Mouse (Mus musculus): ENCODE results near the gene Rora. TPM values are rescaled to one million over a fixed set of nuclear protein-coding genes. Genes with fewer than 3 reads are reported as not detected.

Rora gene
- polyA plus RNA-seq, 1 experiment from 2014 or later = 2.7 TPM

DNA sequence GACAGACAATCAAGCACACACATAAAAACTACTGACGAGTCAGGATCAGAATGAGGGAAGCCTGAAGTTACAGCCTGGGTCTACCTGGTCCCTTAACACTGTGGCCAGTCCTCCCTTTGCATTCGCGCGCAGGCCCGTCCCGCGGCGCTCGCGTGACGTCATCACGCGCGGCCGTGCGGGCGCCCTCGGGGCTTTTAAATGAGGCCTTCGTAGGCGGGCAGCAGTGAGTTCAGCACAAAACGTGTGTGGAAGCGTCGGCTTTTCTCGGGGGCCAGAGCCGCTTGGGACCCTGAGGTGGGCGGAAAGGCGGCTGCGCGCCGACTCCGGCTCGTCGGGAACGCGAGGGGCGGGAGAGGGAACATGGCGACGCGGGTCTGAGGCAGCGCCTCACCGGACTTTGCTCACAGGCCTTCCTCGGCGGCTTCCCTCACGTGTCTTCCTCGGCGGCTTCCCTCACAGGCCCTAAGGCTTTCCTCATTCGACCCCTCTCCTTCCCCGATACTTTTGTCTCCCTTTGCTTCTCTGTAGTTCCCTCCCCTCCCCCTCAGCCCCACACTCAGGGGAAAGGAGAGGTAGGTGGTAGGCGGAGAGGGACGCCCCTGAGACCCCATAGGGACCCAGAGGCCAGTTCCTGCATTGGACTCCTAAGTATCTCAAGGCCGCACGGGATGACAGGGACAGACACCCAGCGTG is 744.3 kb downstream of the Rora start, which contains the start of gene Ice2:
Ice2 (plus strand) TSS at position 147 of the 693 bp plus-strand sequence.
- DNase-seq (peak; percentile 55), ATAC-seq (ENCODE audit: low read depth) (peak; percentile 92)
- H3K4me1 ChIP-seq (replicated peaks) = peaks cover 18% of the 10 kb centered on the region
- H3K27ac ChIP-seq = peak within 1 kb of the TSS; percentile 79
- under 1% methylated on average over 51 of the region's 53 CpGs for WGBS (ENCODE audit: insufficient replicate concordance)
- H3K4me3 ChIP-seq (replicated peaks) = peak within 1 kb of the TSS; percentile 83
- H3K36me3 ChIP-seq = no peaks in the 10 kb centered on the region
- peak within 1 kb of the TSS; percentile 91 for H3K9ac ChIP-seq
- no peaks in the 10 kb centered on the region for H3K27me3 ChIP-seq
- no peaks in the 10 kb centered on the region for H3K9me3 ChIP-seq (replicated peaks)
- H3K4me2 ChIP-seq = peak within 1 kb of the TSS; percentile 93

DNA sequence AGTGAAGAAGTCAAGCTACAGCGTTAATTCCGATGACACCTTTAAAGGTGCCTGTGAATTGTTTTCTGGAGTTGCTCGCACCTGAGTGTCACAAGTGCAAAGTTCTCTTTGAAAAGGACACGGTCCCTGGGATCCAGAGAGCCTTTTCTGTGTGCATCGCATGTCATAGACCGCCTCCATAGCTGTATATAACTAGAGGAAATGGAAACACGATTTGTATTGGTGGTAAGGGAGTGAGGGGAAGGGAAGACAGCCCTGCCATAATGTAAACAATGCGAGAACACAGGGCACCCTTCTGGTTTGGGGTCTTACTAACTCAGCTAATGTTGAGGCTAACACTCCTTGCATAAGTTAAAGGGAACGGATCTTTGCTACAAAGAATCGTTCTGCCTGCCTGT is 744.9 kb downstream of the Rora start:
- Histone ChIP-seq H3K4me2 (peak overlapping the region; percentile 93), H3K36me3 (no peaks in the 10 kb centered on the region), H3K4me1 (replicated peaks) (peaks cover 18% of the 10 kb centered on the region), H3K9me3 (replicated peaks) (no peaks in the 10 kb centered on the region), H3K9ac (peak overlapping the region; percentile 91), H3K27me3 (no peaks in the 10 kb centered on the region), H3K4me3 (replicated peaks) (peak overlapping the region; percentile 83), H3K27ac (peak overlapping the region; percentile 79)
- 8% methylated on average over 10 of the region's 10 CpGs for WGBS (ENCODE audit: insufficient replicate concordance)
- DNase-seq (no peak), ATAC-seq (ENCODE audit: low read depth) (peak; percentile 26)

DNA sequence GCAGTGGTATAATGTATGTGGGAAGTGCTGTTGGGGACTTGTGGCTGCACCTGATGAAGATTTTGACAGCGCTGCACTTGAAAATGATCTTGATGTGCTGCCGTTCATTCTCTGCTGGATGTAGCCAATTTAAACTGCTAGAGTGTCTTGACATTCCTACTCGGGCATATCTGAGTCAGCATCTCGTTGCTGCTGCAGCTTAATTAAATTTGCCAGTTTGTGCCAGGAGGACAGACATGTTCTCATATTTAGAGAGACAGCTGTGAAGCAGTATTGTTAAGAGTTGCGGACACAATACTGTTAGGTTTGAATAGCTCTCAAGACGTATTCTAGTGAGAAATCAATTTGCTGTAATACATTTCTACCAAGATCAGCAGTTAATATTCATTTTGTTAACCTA is 751.1 kb downstream of the Rora start:
- ATAC-seq (ENCODE audit: low read depth) = no peak

DNA sequence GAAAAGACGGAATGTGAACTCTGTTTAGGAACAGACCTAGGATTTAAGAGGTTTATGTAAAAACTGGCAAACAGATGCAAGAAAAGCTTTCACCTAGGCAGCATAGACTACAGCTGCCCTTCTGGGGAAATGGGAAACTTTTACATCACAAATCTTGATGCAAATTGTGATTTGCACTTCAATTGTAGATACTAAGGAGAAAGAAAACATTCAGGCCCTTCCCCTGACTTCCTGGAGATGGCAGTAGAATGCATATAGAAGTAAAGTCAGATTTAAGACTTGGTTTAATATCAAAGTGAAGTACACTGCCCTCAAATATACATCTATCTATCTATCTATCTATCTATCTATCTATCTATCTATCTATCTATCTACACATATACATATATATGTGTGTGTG is 765.9 kb downstream of the Rora start:
- Histone ChIP-seq H3K36me3 (peaks cover 42% of the 10 kb centered on the region), H3K9ac (no peak overlapping the region), H3K4me3 (replicated peaks) (no peak overlapping the region), H3K9me3 (replicated peaks) (no peaks in the 10 kb centered on the region), H3K4me1 (replicated peaks) (no peaks in the 10 kb centered on the region), H3K4me2 (no peak overlapping the region), H3K27me3 (no peaks in the 10 kb centered on the region), H3K27ac (no peak overlapping the region)
- 81% methylated on average over 1 of the region's 1 CpGs for WGBS (ENCODE audit: insufficient replicate concordance)
- DNase-seq (no peak), ATAC-seq (ENCODE audit: low read depth) (no peak)

More for the DNA sequence above, 751.1 kb downstream of the Rora start:
- 0 out of 2 replicates have a peak, but pooled peaks cover 5% of the 10 kb centered on the region for H3K36me3 ChIP-seq
- DNase-seq = no peak
- no peak overlapping the region for H3K9ac ChIP-seq
- no peaks in the 10 kb centered on the region for H3K9me3 ChIP-seq (replicated peaks)
- H3K27me3 ChIP-seq = no peaks in the 10 kb centered on the region
- no peak overlapping the region for H3K4me2 ChIP-seq
- no peak overlapping the region for H3K27ac ChIP-seq
- H3K4me1 ChIP-seq (replicated peaks) = no peaks in the 10 kb centered on the region
- H3K4me3 ChIP-seq (replicated peaks) = no peak overlapping the region
- 75% methylated on average over 6 of the region's 6 CpGs for WGBS (ENCODE audit: insufficient replicate concordance)

DNA sequence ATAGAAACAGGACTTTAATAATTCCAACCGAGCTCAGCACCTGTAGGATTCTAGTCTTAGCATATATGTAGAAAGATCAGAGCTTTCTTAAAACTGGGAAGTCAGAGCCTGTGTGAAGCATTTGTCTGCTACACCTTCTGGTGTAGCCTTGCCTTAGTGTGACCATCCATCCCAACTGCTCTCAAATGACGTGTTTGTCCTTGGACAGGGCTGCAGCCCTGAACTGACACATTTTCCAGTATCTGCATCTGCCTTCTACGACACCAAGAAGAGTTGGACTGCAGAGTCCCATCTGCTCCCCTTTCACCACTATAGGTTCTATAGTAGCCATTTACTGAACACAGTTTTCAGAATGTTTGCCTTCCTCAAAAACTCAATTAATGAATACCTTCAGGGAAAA is 776.9 kb downstream of the Rora start:
- no peak overlapping the region for H3K9ac ChIP-seq
- no peak overlapping the region for H3K4me3 ChIP-seq (replicated peaks)
- H3K27ac ChIP-seq = no peak overlapping the region
- no peak overlapping the region for H3K4me2 ChIP-seq
- H3K27me3 ChIP-seq = no peaks in the 10 kb centered on the region
- 80% methylated on average over 3 of the region's 3 CpGs for WGBS (ENCODE audit: insufficient replicate concordance)
- DNase-seq = no peak
- H3K9me3 ChIP-seq (replicated peaks) = no peaks in the 10 kb centered on the region
- ATAC-seq (ENCODE audit: low read depth) = no peak
- H3K4me1 ChIP-seq (replicated peaks) = no peaks in the 10 kb centered on the region
- peaks cover 57% of the 10 kb centered on the region for H3K36me3 ChIP-seq

DNA sequence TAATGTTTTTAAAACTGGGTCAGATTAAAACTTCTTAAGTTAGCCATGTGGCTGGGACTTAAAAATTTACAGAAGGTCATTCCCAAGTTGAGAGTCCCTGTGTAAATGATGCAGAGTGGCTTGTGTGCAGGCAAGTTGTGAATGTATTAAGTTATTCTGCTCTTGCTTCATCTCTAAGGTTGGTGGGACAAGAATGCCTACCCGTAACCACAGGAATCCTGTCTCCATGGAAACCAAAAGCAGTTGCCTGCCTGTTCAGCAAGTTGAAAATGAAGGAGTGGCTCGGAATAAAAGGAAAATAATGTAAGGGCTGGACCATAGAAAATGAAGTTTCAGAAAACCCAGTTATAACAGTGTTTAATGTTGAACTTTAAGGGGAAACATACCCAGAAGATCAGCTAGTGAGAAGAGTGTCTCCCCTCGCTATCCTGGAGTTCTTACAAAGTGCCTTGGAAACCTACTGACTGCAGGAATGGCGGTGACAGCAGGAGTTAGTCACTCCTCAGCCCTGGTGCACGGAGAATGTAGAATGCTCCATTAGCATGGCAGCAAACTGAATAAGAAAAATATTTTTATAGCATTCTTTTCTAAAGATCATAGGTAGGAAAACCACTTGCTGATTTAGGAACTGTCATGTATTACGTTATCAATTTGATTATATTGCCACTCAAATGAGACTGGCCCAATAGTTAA is 778.4 kb downstream of the Rora start:
- Histone ChIP-seq H3K4me3 (replicated peaks) (no peak overlapping the region), H3K4me2 (no peak overlapping the region), H3K9me3 (replicated peaks) (no peaks in the 10 kb centered on the region), H3K27ac (no peak overlapping the region), H3K27me3 (no peaks in the 10 kb centered on the region), H3K4me1 (replicated peaks) (0 out of 2 replicates have a peak, but pooled peaks cover 4% of the 10 kb centered on the region), H3K36me3 (peaks cover 45% of the 10 kb centered on the region), H3K9ac (no peak overlapping the region)
- DNase-seq = no peak
- ATAC-seq (ENCODE audit: low read depth) = no peak
- 73% methylated on average over 6 of the region's 6 CpGs for WGBS (ENCODE audit: insufficient replicate concordance)

DNA sequence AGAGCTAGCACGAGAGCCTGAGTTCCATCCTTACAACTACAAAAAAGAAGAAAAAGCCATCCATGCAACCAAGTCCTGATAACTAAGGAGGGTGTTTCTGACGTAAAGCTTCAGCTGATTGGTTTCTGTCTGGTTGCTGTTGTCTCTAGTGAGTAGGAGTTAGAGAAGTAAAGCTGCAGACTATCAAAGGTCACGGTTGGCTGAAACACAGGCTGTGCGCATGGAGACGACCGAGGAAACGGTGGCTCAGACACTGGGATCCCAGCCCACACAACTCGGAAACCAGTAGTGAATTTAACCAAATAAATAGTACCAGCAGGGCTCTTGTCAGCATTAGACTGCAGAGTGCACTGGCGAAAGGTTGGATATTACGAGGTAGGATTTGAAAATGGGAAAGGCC is 781.6 kb downstream of the Rora start:
- ATAC-seq (ENCODE audit: low read depth) = no peak
- Histone ChIP-seq H3K4me2 (no peak overlapping the region), H3K4me3 (replicated peaks) (no peak overlapping the region), H3K9me3 (replicated peaks) (no peaks in the 10 kb centered on the region), H3K27me3 (no peaks in the 10 kb centered on the region), H3K4me1 (replicated peaks) (peaks cover 4% of the 10 kb centered on the region; the same call in 1 of the 2 replicates), H3K36me3 (peaks cover 23% of the 10 kb centered on the region; the same call in 1 of the 2 replicates), H3K9ac (no peak overlapping the region), H3K27ac (no peak overlapping the region)
- 76% methylated on average over 10 of the region's 10 CpGs for WGBS (ENCODE audit: insufficient replicate concordance)
- no peak for DNase-seq

DNA sequence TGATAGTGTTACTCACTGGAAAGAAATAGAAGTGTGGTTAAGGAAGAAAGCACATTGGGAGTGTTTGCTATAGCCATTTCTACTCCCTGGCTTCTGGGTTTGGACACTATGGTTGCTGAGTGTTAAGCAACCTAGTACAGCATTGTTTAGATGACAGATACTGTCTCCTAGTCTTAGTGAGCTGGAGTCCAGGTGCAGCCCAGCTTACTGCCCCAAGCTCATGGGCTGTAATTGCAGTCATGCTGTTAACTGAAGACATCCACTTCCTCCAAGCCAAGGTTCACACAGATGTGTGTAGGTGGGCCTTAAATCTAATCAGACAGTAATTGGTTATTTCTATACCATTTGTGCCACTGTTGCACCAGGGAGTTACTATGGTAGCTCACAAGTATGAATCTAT is 782.1 kb downstream of the Rora start:
- Histone ChIP-seq H3K9me3 (replicated peaks) (no peaks in the 10 kb centered on the region), H3K9ac (no peak overlapping the region), H3K27ac (no peak overlapping the region), H3K36me3 (peaks cover 19% of the 10 kb centered on the region; the same call in 1 of the 2 replicates), H3K4me2 (no peak overlapping the region), H3K4me3 (replicated peaks) (no peak overlapping the region), H3K27me3 (no peaks in the 10 kb centered on the region), H3K4me1 (replicated peaks) (peaks cover 7% of the 10 kb centered on the region; the same call in 1 of the 2 replicates)
- DNase-seq (no peak), ATAC-seq (ENCODE audit: low read depth) (no peak)

Data from liver, embryonic 13.5 days (tissue).